Mouse (Mus musculus): ENCODE data around the gene Hoxc9. TPM values are rescaled to one million over a fixed set of nuclear protein-coding genes. Genes with fewer than 3 reads are reported as not detected.

The Hoxc9 gene
- polyA plus RNA-seq, 1 experiment from 2014 or later, result not detected

DNA sequence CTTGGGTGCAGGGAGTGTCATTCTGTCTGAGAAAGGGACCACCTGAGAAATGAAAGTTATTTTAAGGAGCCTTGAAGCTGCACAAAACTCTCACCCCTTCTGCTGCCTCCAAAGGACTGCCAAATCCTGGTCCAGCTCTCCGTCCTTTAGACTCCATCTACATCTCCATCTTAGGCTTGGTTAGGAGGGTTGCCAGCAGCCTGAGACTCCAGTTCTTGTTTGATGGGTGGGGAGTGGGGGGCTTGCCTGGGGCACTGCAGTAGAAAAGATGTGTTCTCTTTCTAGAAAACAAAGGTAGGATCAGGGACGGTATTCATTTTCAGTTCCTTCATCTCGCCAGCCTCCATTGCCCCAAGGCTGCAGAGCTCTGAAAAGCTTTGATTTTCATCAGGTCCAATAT, 21.2 kb downstream of the Hoxc9 start:
- DNase-seq (ENCODE audit: low spot score), result no peak
- TF ChIP-seq EP300 (optimal IDR thresholded peaks at IDR 0.05) (no peak), CTCF (IDR thresholded peaks at IDR 0.05; ENCODE audit: low read depth) (no peak)
- peak overlapping the region; percentile 45; the same call in 1 of the 2 replicates for H3K4me3 ChIP-seq (ENCODE audit: low read depth, low read length)
- no peaks in the 10 kb centered on the region for H3K9me3 ChIP-seq (ENCODE audit: control insufficient read depth, low read length)
- no peak for ATAC-seq (ENCODE audit: low FRiP score, low TSS enrichment)
- no peak overlapping the region for H3K9ac ChIP-seq (ENCODE audit: low read length)
- no peak overlapping the region for H3K27ac ChIP-seq (replicated peaks)
- H3K36me3 ChIP-seq (ENCODE audit: control insufficient read depth, insufficient read depth, low read length), result no peaks in the 10 kb centered on the region
- WGBS, result 6% methylated on average over 3 of the region's 3 CpGs
- peaks cover 15% of the 10 kb centered on the region; the same call in 1 of the 2 replicates for H3K27me3 ChIP-seq (ENCODE audit: control insufficient read depth, insufficient read depth, low read length)
- peak overlapping the region; percentile 34; the same call in 1 of the 2 replicates for H3K4me2 ChIP-seq (replicated peaks; ENCODE audit: low read depth)
- 0 out of 2 replicates have a peak, but pooled peaks cover 2% of the 10 kb centered on the region for H3K4me1 ChIP-seq (replicated peaks; ENCODE audit: control insufficient read depth, insufficient read depth)

- WGBS, result 4% methylated on average over 19 of the region's 19 CpGs
- Histone ChIP-seq H3K4me3 (ENCODE audit: low read depth, low read length) (peak within 1 kb of the TSS; percentile 45), H3K9ac (ENCODE audit: low read length) (peak within 1 kb of the TSS; percentile 61), H3K4me2 (replicated peaks; ENCODE audit: low read depth) (peak within 1 kb of the TSS; percentile 80), H3K4me1 (replicated peaks; ENCODE audit: control insufficient read depth, insufficient read depth) (0 out of 2 replicates have a peak, but pooled peaks cover 2% of the 10 kb centered on the region), H3K36me3 (ENCODE audit: control insufficient read depth, insufficient read depth, low read length) (no peaks in the 10 kb centered on the region), H3K27me3 (ENCODE audit: control insufficient read depth, insufficient read depth, low read length) (peaks cover 15% of the 10 kb centered on the region; the same call in 1 of the 2 replicates), H3K27ac (replicated peaks) (peak within 1 kb of the TSS; percentile 78), H3K9me3 (ENCODE audit: control insufficient read depth, low read length) (no peaks in the 10 kb centered on the region)
- ATAC-seq (ENCODE audit: low FRiP score, low TSS enrichment) (no peak), DNase-seq (ENCODE audit: low spot score) (no peak)
- TF ChIP-seq EP300 (optimal IDR thresholded peaks at IDR 0.05) (no peak), CTCF (IDR thresholded peaks at IDR 0.05; ENCODE audit: low read depth) (no peak)
Observed at GRCm38 (mm10) chr15:102997939-102998355, 21.7 kb downstream of the Hoxc9 start, which contains the start of gene Hoxc6. TSS of gene Hoxc6 (plus strand) at chr15:102998257.

DNA sequence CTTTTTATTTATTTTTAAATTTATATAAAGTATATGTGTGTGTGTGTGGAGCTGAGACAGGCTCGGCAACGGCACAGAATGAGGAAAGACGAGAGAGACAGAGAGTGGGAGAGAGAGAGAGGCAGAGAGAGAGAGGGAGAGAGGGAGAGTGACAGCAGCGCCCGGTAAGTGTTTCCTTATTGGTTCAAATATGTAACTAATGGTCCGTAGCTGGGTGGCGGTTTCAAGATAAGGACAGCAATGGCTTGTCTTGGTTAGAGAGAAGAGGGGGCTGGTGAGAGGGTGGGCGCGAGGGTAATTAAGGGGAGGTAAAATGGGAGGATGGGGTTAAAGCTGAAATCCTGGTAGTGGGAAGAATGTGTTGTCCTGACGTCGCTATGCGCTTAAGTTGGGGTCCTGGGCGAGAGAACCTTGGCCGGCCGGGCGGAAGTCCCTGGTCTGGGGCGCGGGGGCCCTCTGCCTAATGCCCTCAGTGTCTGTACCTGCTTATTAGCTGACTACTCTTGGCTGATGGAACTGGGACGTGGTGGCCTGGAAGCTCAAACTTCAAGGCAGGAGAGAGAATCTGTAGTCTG, 22.5 kb downstream of the Hoxc9 start:
- Histone ChIP-seq H3K27me3 (ENCODE audit: control insufficient read depth, insufficient read depth, low read length) (peaks cover 15% of the 10 kb centered on the region; the same call in 1 of the 2 replicates), H3K4me3 (ENCODE audit: low read depth, low read length) (peak overlapping the region; percentile 45), H3K9me3 (ENCODE audit: control insufficient read depth, low read length) (no peaks in the 10 kb centered on the region), H3K27ac (replicated peaks) (peak overlapping the region; percentile 78), H3K4me2 (replicated peaks; ENCODE audit: low read depth) (peak overlapping the region; percentile 80), H3K36me3 (ENCODE audit: control insufficient read depth, insufficient read depth, low read length) (no peaks in the 10 kb centered on the region), H3K9ac (ENCODE audit: low read length) (peak overlapping the region; percentile 61), H3K4me1 (replicated peaks; ENCODE audit: control insufficient read depth, insufficient read depth) (0 out of 2 replicates have a peak, but pooled peaks cover 2% of the 10 kb centered on the region)
- ATAC-seq (ENCODE audit: low FRiP score, low TSS enrichment) (no peak), DNase-seq (ENCODE audit: low spot score) (no peak)
- 3% methylated on average over 19 of the region's 19 CpGs for WGBS
- TF ChIP-seq CTCF (IDR thresholded peaks at IDR 0.05; ENCODE audit: low read depth), result no peak

GRCm38 (mm10) chr15:102999183-102999831, 23.1 kb downstream of the Hoxc9 start:
- no peak for TF ChIP-seq CTCF (IDR thresholded peaks at IDR 0.05; ENCODE audit: low read depth)
- TF ChIP-seq EP300 (optimal IDR thresholded peaks at IDR 0.05), result no peak
- Histone ChIP-seq H3K36me3 (ENCODE audit: control insufficient read depth, insufficient read depth, low read length) (no peaks in the 10 kb centered on the region), H3K9ac (ENCODE audit: low read length) (peak overlapping the region; percentile 61), H3K27ac (replicated peaks) (peak overlapping the region; percentile 78), H3K4me1 (replicated peaks; ENCODE audit: control insufficient read depth, insufficient read depth) (0 out of 2 replicates have a peak, but pooled peaks cover 2% of the 10 kb centered on the region), H3K4me3 (ENCODE audit: low read depth, low read length) (peak overlapping the region; percentile 45), H3K9me3 (ENCODE audit: control insufficient read depth, low read length) (no peaks in the 10 kb centered on the region), H3K27me3 (ENCODE audit: control insufficient read depth, insufficient read depth, low read length) (peaks cover 17% of the 10 kb centered on the region; the same call in 1 of the 2 replicates), H3K4me2 (replicated peaks; ENCODE audit: low read depth) (peak overlapping the region; percentile 80)
- ATAC-seq (ENCODE audit: low FRiP score, low TSS enrichment) (peak; percentile 71; the same call in 1 of the 2 replicates), DNase-seq (ENCODE audit: low spot score) (peak; percentile 56)
- 1% methylated on average over 33 of the region's 33 CpGs for WGBS

DNA sequence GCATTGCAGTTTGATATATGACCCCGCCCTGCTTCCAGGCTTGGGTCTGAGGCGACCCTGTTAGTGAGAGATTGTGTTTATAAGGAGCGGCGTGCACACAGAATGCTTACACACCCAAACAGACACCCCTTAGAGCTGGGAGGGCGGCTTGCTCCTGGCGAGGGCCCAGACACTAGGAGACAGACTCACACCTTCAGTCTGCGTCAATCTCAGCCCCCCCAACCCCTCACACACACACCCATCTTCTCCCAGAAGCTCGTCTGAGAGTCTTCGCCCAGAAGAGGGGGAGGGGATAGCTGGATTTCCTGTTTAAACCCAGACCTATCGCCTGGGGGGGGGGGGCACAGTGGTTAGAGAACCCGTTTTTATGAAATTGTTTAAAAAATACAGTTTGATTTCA, 23.7 kb downstream of the Hoxc9 start:
- peak; percentile 19; the same call in 1 of the 2 replicates for ATAC-seq (ENCODE audit: low FRiP score, low TSS enrichment)
- peak overlapping the region; percentile 45 for H3K4me3 ChIP-seq (ENCODE audit: low read depth, low read length)
- H3K9me3 ChIP-seq (ENCODE audit: control insufficient read depth, low read length), result no peaks in the 10 kb centered on the region
- WGBS, result 20% methylated on average over 11 of the region's 11 CpGs
- 0 out of 2 replicates have a peak, but pooled peaks cover 2% of the 10 kb centered on the region for H3K4me1 ChIP-seq (replicated peaks; ENCODE audit: control insufficient read depth, insufficient read depth)
- TF ChIP-seq CTCF (IDR thresholded peaks at IDR 0.05; ENCODE audit: low read depth) (no peak), EP300 (optimal IDR thresholded peaks at IDR 0.05) (no peak)
- no peaks in the 10 kb centered on the region for H3K36me3 ChIP-seq (ENCODE audit: control insufficient read depth, insufficient read depth, low read length)
- H3K4me2 ChIP-seq (replicated peaks; ENCODE audit: low read depth), result peak overlapping the region; percentile 80
- no peak for DNase-seq (ENCODE audit: low spot score)
- H3K27ac ChIP-seq (replicated peaks), result peak overlapping the region; percentile 78
- H3K9ac ChIP-seq (ENCODE audit: low read length), result no peak overlapping the region
- peaks cover 15% of the 10 kb centered on the region; the same call in 1 of the 2 replicates for H3K27me3 ChIP-seq (ENCODE audit: control insufficient read depth, insufficient read depth, low read length)

Data from stomach, postnatal 0 days (tissue).